Mouse (Mus musculus) MEL (cell line): ENCODE results near the gene Dnase1l2. TPM values are rescaled to one million over a fixed set of nuclear protein-coding genes. Genes with fewer than 3 reads are reported as not detected.

Experiments used
- DNase-seq: peaks from one replicate; pipeline ENCODE4 v3.0.0; 2011; ENCODE audit warnings: low read depth, low spot score
- H3K27ac ChIP-seq: 2 replicates; pipeline ENCODE4 v1.5.1; 2012; ENCODE audit warnings: low read depth, mild to moderate bottlenecking, control low read depth, low read length, moderate library complexity; ENCODE audit not compliant: control insufficient read depth
- H3K27me3 ChIP-seq, 2 experiments: fragments of 150-350 bp in 1 of 2; sonication (generic) in 1 of 2; 2 replicates each; pipeline ENCODE4 v1.6.1; 2012; ENCODE audit warnings: low read length in 2 of 2, mild to moderate bottlenecking in 2 of 2, improper control_type of control experiment in 1 of 2, moderate library complexity in 1 of 2; ENCODE audit not compliant: insufficient read depth in 2 of 2, control insufficient read depth in 1 of 2
- H3K36me3 ChIP-seq, 2 experiments: 2 replicates each; pipeline ENCODE4 v1.6.1; 2012 to 2014; ENCODE audit warnings: low read length in 2 of 2, improper control_type of control experiment in 1 of 2, inconsistent platforms in 1 of 2, mild to moderate bottlenecking in 1 of 2; ENCODE audit not compliant: insufficient read depth in 2 of 2, control insufficient read depth in 1 of 2
- H3K4me1 ChIP-seq, 2 experiments: fragments of 150-350 bp in 1 of 2; sonication (generic) in 1 of 2; 2 replicates each; pipeline ENCODE4 v1.6.1; 2012; ENCODE audit warnings: low read length in 2 of 2, improper control_type of control experiment in 1 of 2, mild to moderate bottlenecking in 1 of 2; ENCODE audit not compliant: insufficient read depth in 2 of 2, control insufficient read depth in 1 of 2
- H3K4me3 ChIP-seq, 2 experiments: fragments of 150-350 bp in 1 of 2; sonication (generic) in 1 of 2; 2 replicates each; pipeline ENCODE4 v1.5.1; 2012; ENCODE audit warnings: low read depth in 2 of 2, low read length in 2 of 2, mild to moderate bottlenecking in 2 of 2, moderate library complexity in 2 of 2, control low read depth in 1 of 2, improper control_type of control experiment in 1 of 2; ENCODE audit not compliant: control insufficient read depth in 1 of 2, insufficient read depth in 1 of 2
- H3K79me2 ChIP-seq: 2 replicates; pipeline ENCODE4 v1.6.1; 2012; ENCODE audit warnings: mild to moderate bottlenecking, low read length, moderate library complexity; ENCODE audit not compliant: control insufficient read depth, poor library complexity, insufficient read depth
- H3K9ac ChIP-seq: 2 replicates; pipeline ENCODE4 v1.6.1; 2012; ENCODE audit warnings: low read depth, mild to moderate bottlenecking, control low read depth, low read length, moderate library complexity; ENCODE audit not compliant: control insufficient read depth, poor library complexity, severe bottlenecking
- H3K9me3 ChIP-seq: fragments of 150-350 bp; sonication (generic); replicated peaks from 2 replicates; pipeline ENCODE4 v1.6.1; 2012; ENCODE audit warnings: mild to moderate bottlenecking, low read length, improper control_type of control experiment, moderate library complexity; ENCODE audit not compliant: insufficient read depth
- BHLHE40 ChIP-seq: IDR thresholded peaks from 2 replicates; pipeline ENCODE4 v1.6.1; 2012; ENCODE audit warnings: low read depth, mild to moderate bottlenecking, inconsistent platforms, low read length, improper control_type of control experiment, borderline replicate concordance
- CHD1 ChIP-seq: IDR thresholded peaks from 2 replicates; pipeline ENCODE4 v1.6.1; 2012; ENCODE audit warnings: low read depth, mild to moderate bottlenecking, inconsistent platforms, low read length, improper control_type of control experiment
- CHD2 ChIP-seq: IDR thresholded peaks from 2 replicates; pipeline ENCODE4 v1.6.1; 2011; ENCODE audit warnings: low read length, improper control_type of control experiment
- CTCF ChIP-seq, 3 experiments: IDR thresholded peaks in 2 of 3; conservative IDR thresholded peaks in 1 of 3; 2 replicates each; pipeline ENCODE4 v1.5.1; 2011 to 2012; ENCODE audit warnings: low read length in 3 of 3, low read depth in 2 of 3, mild to moderate bottlenecking in 2 of 3, improper control_type of control experiment in 1 of 3, inconsistent platforms in 1 of 3, mixed read lengths in 1 of 3, moderate library complexity in 1 of 3; ENCODE audit not compliant: control insufficient read depth in 1 of 3, insufficient read depth in 1 of 3, poor library complexity in 1 of 3, severe bottlenecking in 1 of 3
- E2F4 ChIP-seq: IDR thresholded peaks from 2 replicates; pipeline ENCODE4 v1.6.1; 2011; ENCODE audit warnings: low read depth, low read length, improper control_type of control experiment, borderline replicate concordance
- ELF1 ChIP-seq: IDR thresholded peaks from 2 replicates; pipeline ENCODE4 v1.6.1; 2014; ENCODE audit warnings: low read depth, mild to moderate bottlenecking, inconsistent platforms, low read length, improper control_type of control experiment, moderate library complexity
- ETS1 ChIP-seq: IDR thresholded peaks from 2 replicates; pipeline ENCODE4 v1.6.1; 2012; ENCODE audit warnings: low read depth, mild to moderate bottlenecking, inconsistent platforms, low read length, improper control_type of control experiment, moderate library complexity
- HCFC1 ChIP-seq: IDR thresholded peaks from 2 replicates; pipeline ENCODE4 v1.6.1; 2012; ENCODE audit warnings: low read depth, mild to moderate bottlenecking, inconsistent platforms, low read length, improper control_type of control experiment, moderate library complexity
- JUND ChIP-seq: IDR thresholded peaks from 2 replicates; pipeline ENCODE4 v1.6.1; 2011; ENCODE audit warnings: low read depth, mild to moderate bottlenecking, improper control_type of control experiment, low read length
- KAT2A ChIP-seq: conservative IDR thresholded peaks from 2 replicates; pipeline ENCODE4 v1.6.1; 2012; ENCODE audit warnings: low read depth, low read length, improper control_type of control experiment, inconsistent platforms
- MAZ ChIP-seq: IDR thresholded peaks from 2 replicates; pipeline ENCODE4 v1.6.1; 2012; ENCODE audit warnings: low read depth, mild to moderate bottlenecking, inconsistent platforms, low read length, improper control_type of control experiment
- MEF2A ChIP-seq: IDR thresholded peaks from 2 replicates; pipeline ENCODE4 v1.6.1; 2014; ENCODE audit warnings: low read depth, mild to moderate bottlenecking, inconsistent platforms, low read length, improper control_type of control experiment; ENCODE audit not compliant: poor library complexity, insufficient replicate concordance, severe bottlenecking; ENCODE audit errors: extremely low read depth
- MXI1 ChIP-seq: IDR thresholded peaks from 2 replicates; pipeline ENCODE4 v1.6.1; 2011; ENCODE audit warnings: mild to moderate bottlenecking, low read depth, low read length, improper control_type of control experiment
- MYC ChIP-seq: IDR thresholded peaks from 2 replicates; pipeline ENCODE4 v1.6.1; 2011; ENCODE audit warnings: low read depth, mild to moderate bottlenecking, low read length, improper control_type of control experiment, moderate library complexity
- NRF1 ChIP-seq: IDR thresholded peaks from 2 replicates; pipeline ENCODE4 v1.6.1; 2014; ENCODE audit warnings: low read depth, mild to moderate bottlenecking, inconsistent platforms, low read length, improper control_type of control experiment, moderate library complexity; ENCODE audit not compliant: poor library complexity, insufficient read depth, severe bottlenecking
- POLR2AphosphoS2 ChIP-seq: IDR thresholded peaks from 2 replicates; pipeline ENCODE4 v1.6.1; 2011; ENCODE audit warnings: low read length, improper control_type of control experiment
- RCOR1 ChIP-seq: IDR thresholded peaks from 2 replicates; pipeline ENCODE4 v1.6.1; 2012; ENCODE audit warnings: low read depth, mild to moderate bottlenecking, inconsistent platforms, low read length, improper control_type of control experiment
- SIN3A ChIP-seq: IDR thresholded peaks from 2 replicates; pipeline ENCODE4 v1.6.1; 2012; ENCODE audit warnings: low read length, improper control_type of control experiment, inconsistent platforms
- SMC3 ChIP-seq: IDR thresholded peaks from 2 replicates; pipeline ENCODE4 v1.6.1; 2011; ENCODE audit warnings: low read depth, low read length, improper control_type of control experiment
- TAL1 ChIP-seq: IDR thresholded peaks from 2 replicates; pipeline ENCODE4 v1.6.1; 2012; ENCODE audit warnings: mild to moderate bottlenecking, inconsistent platforms, low read length, moderate library complexity, mixed read lengths
- TBP ChIP-seq: IDR thresholded peaks from 2 replicates; pipeline ENCODE4 v1.8.0; 2011; ENCODE audit warnings: low read depth, low read length, improper control_type of control experiment
- TCF12 ChIP-seq: IDR thresholded peaks from 2 replicates; pipeline ENCODE4 v1.6.1; 2014; ENCODE audit warnings: low read depth, mild to moderate bottlenecking, inconsistent platforms, low read length, improper control_type of control experiment, moderate library complexity
- UBTF ChIP-seq: IDR thresholded peaks from 2 replicates; pipeline ENCODE4 v1.6.1; 2012; ENCODE audit warnings: low read depth, mild to moderate bottlenecking, inconsistent platforms, low read length, improper control_type of control experiment, moderate library complexity, borderline replicate concordance; ENCODE audit not compliant: insufficient read depth
- USF1 ChIP-seq: IDR thresholded peaks from 2 replicates; pipeline ENCODE4 v1.6.1; 2014; ENCODE audit warnings: low read depth, mild to moderate bottlenecking, inconsistent platforms, low read length, improper control_type of control experiment, moderate library complexity
- ZC3H11A ChIP-seq: IDR thresholded peaks from 2 replicates; pipeline ENCODE4 v1.6.1; 2012; ENCODE audit warnings: low read depth, mild to moderate bottlenecking, inconsistent platforms, low read length, improper control_type of control experiment
- ZKSCAN1 ChIP-seq: IDR thresholded peaks from 2 replicates; pipeline ENCODE4 v1.6.1; 2012; ENCODE audit warnings: low read depth, mild to moderate bottlenecking, inconsistent platforms, low read length, improper control_type of control experiment, moderate library complexity
- ZMIZ1 ChIP-seq: IDR thresholded peaks from 2 replicates; pipeline ENCODE4 v1.6.1; 2012; ENCODE audit warnings: low read depth, mild to moderate bottlenecking, inconsistent platforms, low read length, improper control_type of control experiment, moderate library complexity
- ZNF384 ChIP-seq: IDR thresholded peaks from 2 replicates; pipeline ENCODE4 v1.6.1; 2012; ENCODE audit warnings: low read depth, mild to moderate bottlenecking, inconsistent platforms, low read length, improper control_type of control experiment
- polyA plus RNA-seq, 2 experiments: library from polyadenylated mRNA; stranded (reverse) in 1 of 2; unstranded in 1 of 2; fragments of >175 nt in 1 of 2; fragments of >200 nt in 1 of 2; gene quantifications; 2 replicates each; pipeline versions ENCODE4 v1.2.1 to v1.2.4; 2012; ENCODE audit warnings: low replicate concordance in 2 of 2, low read depth in 1 of 2; ENCODE audit not compliant: insufficient read length in 2 of 2, insufficient read depth in 1 of 2, missing spikeins in 1 of 2
- total RNA-seq: library from RNA; depleted of rRNA; stranded (reverse); fragments of 300-350 nt; gene quantifications from 2 replicates; pipeline ENCODE4 v1.2.3, GENCODE M21; 2012

Dnase1l2 gene
- total and polyA plus RNA-seq, 3 experiments, result 0.62 to 1.8 TPM; not detected in 1

DNA sequence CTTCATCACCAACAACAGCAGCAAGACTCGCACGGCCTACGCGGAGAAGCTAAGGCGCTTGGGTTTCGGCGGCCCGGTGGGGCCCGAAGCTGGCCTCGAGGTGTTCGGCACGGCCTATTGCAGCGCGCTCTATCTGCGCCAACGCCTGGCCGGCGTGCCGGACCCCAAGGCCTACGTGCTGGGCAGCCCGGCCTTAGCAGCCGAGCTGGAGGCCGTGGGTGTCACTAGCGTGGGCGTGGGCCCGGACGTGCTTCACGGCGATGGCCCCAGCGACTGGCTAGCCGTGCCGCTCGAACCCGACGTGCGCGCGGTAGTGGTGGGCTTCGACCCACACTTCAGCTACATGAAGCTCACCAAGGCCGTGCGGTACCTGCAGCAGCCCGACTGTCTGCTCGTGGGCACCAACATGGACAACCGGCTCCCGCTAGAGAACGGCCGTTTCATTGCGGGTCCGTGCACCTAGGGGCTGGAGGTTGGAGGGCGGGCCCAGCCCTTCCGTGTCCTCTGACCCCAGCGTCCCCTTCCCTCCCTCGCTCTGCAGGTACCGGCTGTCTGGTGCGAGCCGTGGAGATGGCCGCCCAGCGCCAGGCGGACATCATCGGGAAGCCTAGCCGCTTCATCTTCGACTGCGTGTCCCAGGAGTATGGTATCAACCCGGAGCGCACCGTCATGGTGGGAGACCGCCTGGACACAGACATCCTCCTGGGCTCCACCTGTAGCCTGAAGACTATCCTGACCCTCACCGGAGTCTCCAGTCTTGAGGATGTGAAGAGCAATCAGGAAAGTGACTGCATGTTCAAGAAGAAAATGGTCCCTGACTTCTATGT lies 28.0 kb upstream of the Dnase1l2 start:
- peaks cover 0 to 8% of the 10 kb centered on the region in 2 experiments; a peak in 2 of 4 replicates for H3K36me3 ChIP-seq
- TF ChIP-seq MAZ (no peak), SIN3A (peak; percentile 27; the same call in 1 of the 2 replicates), MXI1 (0 out of 2 replicates have a peak, but pooled peaks have one; percentile 33)
- peak overlapping the region; percentile 89 for H3K9ac ChIP-seq
- no peaks in the 10 kb centered on the region for H3K27me3 ChIP-seq
- H3K9me3 ChIP-seq, result no peaks in the 10 kb centered on the region
- peak; percentile 60 for DNase-seq
- peak overlapping the region; percentile 67 for H3K27ac ChIP-seq
- peaks cover 0 to 12% of the 10 kb centered on the region in 2 experiments; a peak in 3 of 4 replicates for H3K4me1 ChIP-seq
- H3K4me3 ChIP-seq, result peak overlapping the region; percentile 70 to 97
- peaks cover 25% of the 10 kb centered on the region for H3K79me2 ChIP-seq

DNA sequence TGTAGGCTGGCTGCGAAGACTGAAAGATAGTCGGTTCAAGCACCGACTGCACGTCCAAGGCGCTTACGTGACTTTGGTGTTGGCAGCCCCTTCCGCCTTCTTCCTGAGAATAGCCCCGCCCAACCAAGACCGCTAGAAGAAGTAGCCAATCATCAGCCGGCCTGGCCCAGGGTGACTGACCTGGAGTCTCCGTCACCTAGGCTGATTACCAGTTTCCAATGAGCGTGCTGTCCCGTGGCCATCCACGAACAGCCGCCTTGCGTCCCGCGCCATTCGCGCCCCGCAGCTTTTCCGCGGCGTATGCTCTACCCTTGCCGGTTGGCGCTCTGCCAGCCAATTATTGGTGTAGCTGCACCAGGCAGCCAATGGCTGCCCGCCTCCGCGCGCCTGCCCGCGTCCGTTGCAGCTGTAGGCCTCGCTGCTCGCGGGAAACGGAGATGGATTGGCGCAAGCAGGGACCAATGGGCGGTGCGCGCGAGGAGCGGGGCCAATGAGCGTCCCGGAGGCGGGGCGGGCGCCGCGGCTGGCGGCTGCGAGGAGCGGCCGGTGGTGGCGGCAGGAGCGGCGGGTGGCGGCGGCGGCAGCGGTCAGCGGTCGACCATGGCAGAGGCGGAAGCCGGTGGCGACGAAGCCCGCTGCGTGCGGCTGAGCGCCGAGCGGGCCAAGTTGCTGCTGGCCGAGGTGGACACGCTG lies 27.2 kb upstream of the Dnase1l2 start, which contains the start of the genes E4f1 and Pgp:
E4f1 (minus strand) TSS at position 404 of the 693 bp plus-strand sequence.
Pgp (plus strand) TSS at position 483 of the 693 bp plus-strand sequence.
- DNase-seq, result peak; percentile 99
- Histone ChIP-seq H3K27me3 (no peaks in the 10 kb centered on the region), H3K4me1 (peaks cover 0 to 12% of the 10 kb centered on the region in 2 experiments; a peak in 3 of 4 replicates), H3K4me3 (peak within 1 kb of the TSS; percentile 70 to 97), H3K36me3 (peaks cover 0 to 8% of the 10 kb centered on the region in 2 experiments; a peak in 2 of 4 replicates), H3K9ac (peak within 1 kb of the TSS; percentile 89), H3K79me2 (peaks cover 25% of the 10 kb centered on the region), H3K27ac (peak within 1 kb of the TSS; percentile 88), H3K9me3 (no peaks in the 10 kb centered on the region)
- TF ChIP-seq HCFC1, result peak; percentile 53; the same call in 1 of the 2 replicates
- peak; percentile 80 for TF ChIP-seq ELF1
- no peak for TF ChIP-seq MYC
- TF ChIP-seq CHD1, result no peak
- peak; percentile 44; the same call in 1 of the 2 replicates for TF ChIP-seq TCF12
- peak; percentile 72; the same call in 1 of the 2 replicates for TF ChIP-seq POLR2AphosphoS2
- no peak for TF ChIP-seq CHD2
- TF ChIP-seq CTCF (IDR thresholded peaks at IDR 0.05 in 2 of 3, conservative IDR thresholded peaks at IDR 0.05 in 1 of 3; ENCODE audit: control insufficient read depth in 1 of 3, insufficient read depth in 1 of 3, low read depth in 2 of 3, low read length in 3 of 3, poor library complexity in 1 of 3, severe bottlenecking in 1 of 3), result no peak
- no peak for TF ChIP-seq TAL1
- no peak for TF ChIP-seq MAZ
- no peak for TF ChIP-seq SMC3
- TF ChIP-seq SIN3A, result peak; percentile 65
- TF ChIP-seq UBTF, result no peak
- TF ChIP-seq JUND, result no peak
- no peak for TF ChIP-seq MEF2A
- no peak for TF ChIP-seq BHLHE40
- no peak for TF ChIP-seq ZNF384
- TF ChIP-seq TBP, result peak; percentile 2; the same call in 1 of the 2 replicates
- TF ChIP-seq USF1, result no peak
- TF ChIP-seq E2F4, result peak; percentile 55; the same call in 1 of the 2 replicates
- no peak for TF ChIP-seq RCOR1
- TF ChIP-seq KAT2A, result no peak
- TF ChIP-seq ZKSCAN1, result no peak
- peak; percentile 78 for TF ChIP-seq ZMIZ1
- TF ChIP-seq ETS1, result no peak
- no peak for TF ChIP-seq ZC3H11A
- peak; percentile 69 for TF ChIP-seq NRF1
